Mouse (Mus musculus): Measurements from ENCODE around the gene Zfp59. TPM values are rescaled to one million over a fixed set of nuclear protein-coding genes. Genes with fewer than 3 reads are reported as not detected.

Zfp59 gene
- 1 to 10 TPM; 4.7 to 6.3 TPM for total RNA-seq (2023)

GRCm38 (mm10) chr7:27838323-27839249 lies at the start of gene Zfp59:
Gene Zfp59, plus strand, starts transcription at chr7:27838607.

GRCm38 (mm10) chr7:27806896-27807295 lies 31.5 kb upstream of the Zfp59 start, which contains the start of gene Zfp626:
Gene Zfp626, plus strand, starts transcription at chr7:27807196.

GRCm38 (mm10) chr7:27857227-27857626 lies 18.8 kb downstream of the Zfp59 start, which contains the start of gene Zfp607a:
Gene Zfp607a, plus strand, starts transcription at chr7:27857527.

Other genes starting within 250 kb of the Zfp59 start
- 100 to 1,000 TPM; 142 to 145 TPM for gene Akt2, start 247.1 kb upstream of the Zfp59 start, total RNA-seq (2023)
- under 1 TPM in 1 of 2 experiments, not detected in 1; 0.35 TPM for gene Ttc9b, start 184.7 kb upstream of the Zfp59 start, total RNA-seq (2023)
- gene Map3k10, start 164.0 kb upstream of the Zfp59 start, total RNA-seq (2023) = 10 to 100 TPM; 14.4 to 21.8 TPM
- gene Zfp607b, start 149.3 kb upstream of the Zfp59 start, total RNA-seq (2023) = 1 to 10 TPM; 1.3 to 1.9 TPM
- 10 to 100 TPM; 14.3 to 20.1 TPM for gene Zfp60, start 107.2 kb upstream of the Zfp59 start, total RNA-seq (2023)
- 10 to 100 TPM in 1 of 2 experiments, 1 to 10 TPM in 1; 9.5 to 13.4 TPM for gene Zfp626, start 31.4 kb upstream of the Zfp59 start, total RNA-seq (2023)
- 10 to 100 TPM; 19.7 to 22.0 TPM for gene Zfp607a, start 18.9 kb downstream of the Zfp59 start, total RNA-seq (2023)
- 10 to 100 TPM; 10.2 to 10.3 TPM for gene Zfp974, start 90.9 kb downstream of the Zfp59 start, total RNA-seq (2023)
- gene Zfp780b, start 140.6 kb downstream of the Zfp59 start, total RNA-seq (2023) = 10 to 100 TPM; 12.8 to 16.4 TPM
- gene Zfp850, start 175.5 kb downstream of the Zfp59 start, total RNA-seq (2023) = 10 to 100 TPM in 1 of 2 experiments, 1 to 10 TPM in 1; 9.4 to 15.0 TPM
- gene Psmc4, start 211.5 kb downstream of the Zfp59 start, total RNA-seq (2023) = 100 to 1,000 TPM in 1 of 2 experiments, 10 to 100 TPM in 1; 95.2 to 116 TPM
- not detected for gene Fcgbp, start 232.6 kb downstream of the Zfp59 start, total RNA-seq (2023)